ENCODE assay signal across 12 mouse cellular contexts in the genomic region with DNA sequence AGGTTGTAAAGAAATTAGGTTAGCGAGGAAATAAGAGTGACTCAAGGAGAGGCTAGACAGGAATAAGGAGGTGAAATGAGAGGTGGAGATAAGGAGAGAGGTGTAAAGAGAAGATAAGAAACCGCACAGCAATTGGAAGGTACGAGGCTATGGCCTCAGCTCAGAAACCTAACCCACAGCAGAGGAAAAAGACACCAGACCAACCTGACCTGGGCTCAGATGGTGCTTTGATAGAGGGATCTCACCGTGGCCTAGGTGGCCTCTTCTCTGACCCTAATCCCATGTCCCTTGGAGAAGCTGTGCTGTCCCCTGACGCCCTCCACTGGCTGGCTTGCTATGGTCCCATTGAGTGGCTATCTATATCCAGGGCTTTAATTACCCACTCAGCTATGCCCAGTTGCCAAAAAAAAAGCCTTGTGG. TPM values are rescaled to one million over a fixed set of nuclear protein-coding genes. Genes with fewer than 3 reads are reported as not detected.
DNase-seq lines count a peak whose midpoint lies in the region; ATAC-seq and TF ChIP-seq lines count a peak whose summit lies in the region.
"Had no signal": no experiment of that assay in that cellular context is flagged by ENCODE, and none has a peak within 500 bp of the region (broad histone marks: within the 10 kb centered on the region; RNA-seq: fewer than 3 reads in every experiment).

No protein-coding gene starts in this region.

- H3K4me3 ChIP-seq in heart, embryonic 14.5 days (ENCODE audit: control insufficient read depth in 1 of 2, insufficient read depth in 1 of 2, low read depth in 1 of 2, low read length in 2 of 2) = no peak overlapping the region
- H3K4me3 ChIP-seq in lung, embryonic 14.5 days (ENCODE audit: low read depth, low read length) = no peak overlapping the region
- H3K4me3 ChIP-seq in liver, embryonic 14.5 days (ENCODE audit: insufficient read depth in 1 of 2, low read depth in 2 of 2, low read length in 2 of 2) = no peak overlapping the region

- H3K27me3 ChIP-seq in heart, embryonic 14.5 days (ENCODE audit: control insufficient read depth, insufficient read depth, low read length) = no peaks in the 10 kb centered on the region
- 0 out of 2 replicates have a peak, but pooled peaks cover 3% of the 10 kb centered on the region for H3K27me3 ChIP-seq in lung, embryonic 14.5 days (ENCODE audit: insufficient read depth, low read length)
- H3K27me3 ChIP-seq in liver, embryonic 14.5 days (ENCODE audit: control insufficient read depth, insufficient read depth, low read length) = peaks cover 29% of the 10 kb centered on the region

- H3K4me1 ChIP-seq in heart, embryonic 14.5 days (ENCODE audit: control insufficient read depth in 2 of 2, insufficient read depth in 2 of 2, low read length in 2 of 2) = peaks cover 16 to 23% of the 10 kb centered on the region in 2 experiments
- peaks cover 9% of the 10 kb centered on the region for H3K4me1 ChIP-seq in lung, embryonic 14.5 days (ENCODE audit: insufficient read depth)
- H3K4me1 ChIP-seq in liver, embryonic 14.5 days (replicated peaks; ENCODE audit: control insufficient read depth in 2 of 2, insufficient read depth in 2 of 2, low read length in 1 of 2) = peaks cover 6 to 11% of the 10 kb centered on the region in 2 experiments; a peak in 3 of 4 replicates

- DNase-seq in heart, postnatal 4 days = no peak
- no peak for DNase-seq in lung, embryonic 14.5 days
- no peak for DNase-seq in lung, postnatal 4 days
- no peak for DNase-seq in liver, embryonic 14.5 days (ENCODE audit: low read depth in 3 of 3, low spot score in 3 of 3)
- no peak for DNase-seq in left cerebral cortex, postnatal 36 days (ENCODE audit: low spot score in 2 of 2)
- no peak for DNase-seq in right cerebral cortex, postnatal 14 days
- DNase-seq: cerebellum, postnatal 36 days had no signal

- no peak overlapping the region for H3K27ac ChIP-seq in heart, embryonic 14.5 days (replicated peaks in 1 of 2; ENCODE audit: control insufficient read depth in 1 of 2, insufficient read depth in 1 of 2, low read depth in 2 of 2, low read length in 2 of 2)
- 0 out of 2 replicates have a peak overlapping the region, but pooled peaks have one; percentile 6 for H3K27ac ChIP-seq in lung, embryonic 14.5 days (ENCODE audit: low read depth)
- H3K27ac ChIP-seq in liver, embryonic 14.5 days = no peak overlapping the region

- 49% methylated on average over 5 of the region's 5 CpGs for WGBS in heart, embryonic 14.5 days
- 35% methylated on average over 5 of the region's 5 CpGs for WGBS in lung, embryonic 14.5 days
- WGBS in liver, embryonic 14.5 days (ENCODE audit: insufficient replicate concordance) = 6% methylated on average over 5 of the region's 5 CpGs

- no peak overlapping the region for H3K9ac ChIP-seq in heart, embryonic 14.5 days (ENCODE audit: low read length)
- H3K9ac ChIP-seq in lung, embryonic 14.5 days = no peak overlapping the region
- no peak overlapping the region for H3K9ac ChIP-seq in liver, embryonic 14.5 days (replicated peaks)

- no peak for ATAC-seq in heart, embryonic 14.5 days (ENCODE audit: insufficient number of reproducible peaks, insufficient read depth, low FRiP score, low read depth)
- no peak for ATAC-seq in lung, embryonic 14.5 days (ENCODE audit: insufficient read depth)
- ATAC-seq in common myeloid progenitor, adult 5-6 weeks (replicated peaks; ENCODE audit: low read depth, poor library complexity, severe bottlenecking) = peak; percentile 12; the same call in 1 of the 2 replicates
- ATAC-seq in liver, embryonic 14.5 days (ENCODE audit: insufficient read depth) = peak; percentile 28; the same call in 1 of the 2 replicates

- no peak for TF ChIP-seq CTCF in lung, embryonic 14.5 days (IDR thresholded peaks at IDR 0.05; ENCODE audit: low read depth)
- no peak for TF ChIP-seq CTCF in liver, embryonic 14.5 days (IDR thresholded peaks at IDR 0.05; ENCODE audit: low read depth)

- no peak for TF ChIP-seq EP300 in liver, embryonic 14.5 days (IDR thresholded peaks at IDR 0.05; ENCODE audit: low read depth)

- no peaks in the 10 kb centered on the region for H3K9me3 ChIP-seq in heart, embryonic 14.5 days (ENCODE audit: control insufficient read depth, low read length)
- no peaks in the 10 kb centered on the region for H3K9me3 ChIP-seq in lung, embryonic 14.5 days (ENCODE audit: low read depth, low read length)
- no peaks in the 10 kb centered on the region for H3K9me3 ChIP-seq in liver, embryonic 14.5 days (ENCODE audit: control insufficient read depth, low read length)

- 0 out of 2 replicates have a peak, but pooled peaks cover under 1% of the 10 kb centered on the region for H3K36me3 ChIP-seq in heart, embryonic 14.5 days (ENCODE audit: control insufficient read depth, insufficient read depth, low read length)
- no peaks in the 10 kb centered on the region for H3K36me3 ChIP-seq in lung, embryonic 14.5 days (ENCODE audit: insufficient read depth)
- no peaks in the 10 kb centered on the region for H3K36me3 ChIP-seq in liver, embryonic 14.5 days (replicated peaks; ENCODE audit: control insufficient read depth, insufficient read depth, low read depth)

- intact Hi-C loops in left cerebral cortex, postnatal 36 days (cut with DNase I) = loop anchor here (2.0 kb wide), 1 partner anchor 23 kb away; no protein-coding TSS in a partner anchor

- 0 out of 2 replicates have a peak overlapping the region, but pooled peaks have one; percentile 98 for H3K4me2 ChIP-seq in heart, embryonic 14.5 days (ENCODE audit: low read length)
- peak overlapping the region; percentile 99 for H3K4me2 ChIP-seq in lung, embryonic 14.5 days
- no peak overlapping the region for H3K4me2 ChIP-seq in liver, embryonic 14.5 days (ENCODE audit: low read depth)

RNA-seq across cellular contexts. Expression of gene Phldb1, which starts 2.9 kb away (rescaled TPM):
- polyA plus RNA-seq in heart, embryonic 14.5 days (2014; fragmentation: Nextera tagmentation; extraction: Ambion mirVana) = 23.2 and 25.4 TPM in 2 replicates
- total RNA-seq in heart, postnatal 4 days (2021) = 100 to 1,000 TPM; 109 TPM
- polyA plus RNA-seq in lung, embryonic 14.5 days (2014; fragmentation: Nextera tagmentation; extraction: Ambion mirVana) = 30.7 and 35.0 TPM in 2 replicates
- 7.9 and 9.5 TPM in 2 replicates for total RNA-seq in common myeloid progenitor, adult 5-6 weeks (2017)
- 2.6 and 2.7 TPM in 2 replicates for polyA plus RNA-seq in liver, embryonic 14.5 days (2012; rRNA removed)
- polyA plus RNA-seq in liver, embryonic 14.5 days (2014; fragmentation: Nextera tagmentation; extraction: Ambion mirVana) = 1.6 and 2.3 TPM in 2 replicates
- 10 to 100 TPM; 74.9 to 86.3 TPM for total RNA-seq in left cerebral cortex, postnatal 36 days (2021)

RNA-seq across cellular contexts. Expression of gene Arcn1, which starts 35.5 kb away (rescaled TPM):
- polyA plus RNA-seq in heart, embryonic 14.5 days (2014; fragmentation: Nextera tagmentation; extraction: Ambion mirVana) = 126 and 131 TPM in 2 replicates
- total RNA-seq in heart, postnatal 4 days (2021) = 100 to 1,000 TPM; 104 to 119 TPM
- 224 and 239 TPM in 2 replicates for polyA plus RNA-seq in lung, embryonic 14.5 days (2014; fragmentation: Nextera tagmentation; extraction: Ambion mirVana)
- 167 and 196 TPM in 2 replicates for total RNA-seq in common myeloid progenitor, adult 5-6 weeks (2017)
- polyA plus RNA-seq in liver, embryonic 14.5 days (2012; rRNA removed) = 26.6 and 33.5 TPM in 2 replicates
- polyA plus RNA-seq in liver, embryonic 14.5 days (2014; fragmentation: Nextera tagmentation; extraction: Ambion mirVana) = 84.1 and 88.5 TPM in 2 replicates
- 10 to 100 TPM; 89.0 to 99.0 TPM for total RNA-seq in left cerebral cortex, postnatal 36 days (2021)

RNA-seq across cellular contexts. Expression of gene Ift46, which starts 35.6 kb away (rescaled TPM):
- 67.7 and 73.8 TPM in 2 replicates for polyA plus RNA-seq in heart, embryonic 14.5 days (2014; fragmentation: Nextera tagmentation; extraction: Ambion mirVana)
- 10 to 100 TPM; 58.4 to 58.7 TPM for total RNA-seq in heart, postnatal 4 days (2021)
- 103 and 106 TPM in 2 replicates for polyA plus RNA-seq in lung, embryonic 14.5 days (2014; fragmentation: Nextera tagmentation; extraction: Ambion mirVana)
- 26.1 and 37.7 TPM in 2 replicates for total RNA-seq in common myeloid progenitor, adult 5-6 weeks (2017)
- 8.8 and 11.3 TPM in 2 replicates for polyA plus RNA-seq in liver, embryonic 14.5 days (2012; rRNA removed)
- polyA plus RNA-seq in liver, embryonic 14.5 days (2014; fragmentation: Nextera tagmentation; extraction: Ambion mirVana) = 16.0 and 17.3 TPM in 2 replicates
- 10 to 100 TPM; 65.0 to 72.9 TPM for total RNA-seq in left cerebral cortex, postnatal 36 days (2021)

RNA-seq across cellular contexts. Expression of gene Treh, which starts 59.1 kb away (rescaled TPM):
- polyA plus RNA-seq in heart, embryonic 14.5 days (2014; fragmentation: Nextera tagmentation; extraction: Ambion mirVana) = not detected in 2 replicates
- not detected for total RNA-seq in heart, postnatal 4 days (2021)
- polyA plus RNA-seq in lung, embryonic 14.5 days (2014; fragmentation: Nextera tagmentation; extraction: Ambion mirVana) = not detected in 2 replicates
- not detected in 2 replicates for total RNA-seq in common myeloid progenitor, adult 5-6 weeks (2017)
- not detected in 2 replicates for polyA plus RNA-seq in liver, embryonic 14.5 days (2012; rRNA removed)
- polyA plus RNA-seq in liver, embryonic 14.5 days (2014; fragmentation: Nextera tagmentation; extraction: Ambion mirVana) = not detected in 2 replicates
- total RNA-seq in left cerebral cortex, postnatal 36 days (2021) = under 1 TPM in 1 of 2 experiments, not detected in 1; 0.27 TPM
- total RNA-seq: gastrocnemius, postnatal 36 days had no signal
- polyA plus RNA-seq: forebrain, embryonic 11.5 days; neural tube, embryonic 14.5 days had no signal

Comparison
In these comparisons a context has a peak if more than half of its experiments do, and no peak if none do; other contexts are left out.
1. ATAC-seq: peak in common myeloid progenitor, adult 5-6 weeks (single experiment) and liver, embryonic 14.5 days (single experiment); none in heart, embryonic 14.5 days (single experiment) and lung, embryonic 14.5 days (single experiment).